Mouse (Mus musculus): ENCODE results near the gene Mfap4.

Mfap4 gene

DNA sequence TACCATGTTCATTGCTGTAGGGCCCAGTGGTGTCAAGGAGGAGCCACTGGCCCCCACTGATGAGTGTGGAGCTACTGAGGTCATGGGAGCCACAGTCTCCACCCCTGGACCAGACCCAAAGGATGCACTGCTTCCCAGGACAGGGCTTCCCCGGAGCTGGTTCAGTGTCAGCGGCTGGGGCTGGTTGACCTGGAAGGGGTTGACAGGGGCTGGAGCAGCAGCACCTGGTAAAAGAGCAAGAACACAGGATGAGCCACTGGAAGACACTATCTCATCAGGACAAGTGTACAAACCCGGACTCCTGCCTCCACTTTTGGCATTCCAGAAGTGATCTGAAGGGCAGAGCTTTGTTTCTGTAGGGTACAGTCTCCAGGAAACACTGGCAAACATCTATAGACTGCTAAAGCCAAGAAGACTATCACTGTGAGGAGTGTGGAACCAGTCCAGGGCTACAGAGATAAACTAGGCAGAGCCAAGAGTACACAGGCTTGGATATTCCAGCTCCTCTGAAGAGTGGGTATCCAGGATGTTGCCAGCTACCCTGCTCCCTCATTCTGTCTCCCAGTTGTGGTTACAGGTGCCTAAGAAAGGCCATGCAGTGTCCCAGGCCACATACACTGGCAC, 34.4 kb downstream of the Mfap4 start:
- no peak for DNase-seq

DNA sequence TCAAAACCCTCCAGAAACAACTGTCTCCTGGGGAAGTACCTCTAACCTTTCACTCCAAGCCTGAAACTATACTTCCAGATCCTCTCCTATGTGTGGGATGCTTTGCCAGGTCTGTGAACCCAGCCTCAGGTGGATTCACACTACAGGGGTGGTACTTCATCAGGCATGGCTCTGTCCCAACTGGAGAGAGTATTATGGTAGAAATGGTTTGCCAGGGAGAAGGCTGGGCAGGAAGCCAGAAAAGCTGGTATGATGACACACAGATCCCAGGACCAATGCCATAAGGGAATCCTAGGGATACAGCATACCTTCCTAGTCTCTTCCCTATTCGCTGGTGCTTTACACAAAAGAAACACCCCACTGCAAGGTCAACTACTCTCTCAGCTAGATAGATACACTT, 41.6 kb downstream of the Mfap4 start:
- DNase-seq, result no peak

DNA sequence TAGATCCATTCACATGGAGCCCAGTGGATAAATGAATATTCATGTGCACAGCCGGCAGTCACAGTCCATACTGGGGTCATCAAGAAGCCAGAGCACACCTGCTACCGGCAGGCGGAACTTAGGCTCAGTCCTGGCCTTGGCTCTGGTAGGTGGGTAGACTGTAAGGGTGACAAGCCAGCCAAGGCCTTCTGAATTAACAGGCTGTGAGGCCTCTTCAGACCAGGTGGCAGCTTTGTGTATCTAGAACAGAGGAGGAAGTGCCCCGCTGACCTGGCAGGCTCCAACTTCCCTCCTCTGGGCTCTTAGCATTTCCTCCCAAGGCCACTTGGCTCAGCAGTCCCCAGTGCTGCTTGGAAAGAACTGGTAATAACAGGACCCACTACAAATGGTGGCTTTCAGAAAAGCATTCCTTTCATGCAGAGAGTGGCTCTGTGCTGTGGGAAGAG, 44.1 kb downstream of the Mfap4 start:
- no peak for DNase-seq

DNA sequence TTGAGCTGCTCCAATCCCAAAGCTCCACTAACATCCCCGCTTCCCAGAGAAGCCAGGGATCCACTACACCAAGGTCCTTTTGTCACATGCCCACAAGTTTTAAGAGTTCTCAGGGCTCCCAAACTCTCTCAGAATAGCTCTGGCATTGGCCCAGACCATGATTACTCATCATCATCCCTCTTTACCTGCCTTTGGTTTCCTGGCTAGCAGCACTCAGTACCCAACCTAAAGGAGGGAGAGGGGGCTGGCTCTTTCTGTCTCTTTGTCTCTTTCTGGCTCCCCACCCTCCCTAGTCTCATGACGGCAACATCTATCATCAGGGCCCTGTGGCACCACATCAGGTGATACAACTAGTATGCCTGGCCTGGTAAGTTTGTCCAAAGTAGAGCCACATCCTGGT, 47.6 kb downstream of the Mfap4 start:
- no peak for DNase-seq

DNA sequence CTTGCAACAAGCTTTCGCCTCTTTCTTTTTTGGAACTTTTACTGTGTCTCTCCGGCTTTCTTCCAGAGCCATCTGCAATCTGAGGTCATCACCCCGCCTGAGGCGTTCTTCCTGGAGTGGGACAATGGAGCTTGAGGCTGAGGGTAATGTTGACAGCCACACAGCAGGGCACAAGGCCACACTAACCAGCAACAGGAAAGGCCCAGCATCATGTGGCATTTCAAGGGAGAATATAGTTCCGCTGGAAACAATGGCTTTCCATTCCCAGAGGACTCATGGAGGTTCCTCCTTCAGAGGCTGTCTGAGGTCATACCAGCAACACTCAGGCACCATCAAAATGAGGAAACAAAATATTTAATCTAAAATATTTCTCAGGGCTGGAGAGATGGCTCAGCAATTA, 48.3 kb downstream of the Mfap4 start:
- DNase-seq, result no peak

DNA sequence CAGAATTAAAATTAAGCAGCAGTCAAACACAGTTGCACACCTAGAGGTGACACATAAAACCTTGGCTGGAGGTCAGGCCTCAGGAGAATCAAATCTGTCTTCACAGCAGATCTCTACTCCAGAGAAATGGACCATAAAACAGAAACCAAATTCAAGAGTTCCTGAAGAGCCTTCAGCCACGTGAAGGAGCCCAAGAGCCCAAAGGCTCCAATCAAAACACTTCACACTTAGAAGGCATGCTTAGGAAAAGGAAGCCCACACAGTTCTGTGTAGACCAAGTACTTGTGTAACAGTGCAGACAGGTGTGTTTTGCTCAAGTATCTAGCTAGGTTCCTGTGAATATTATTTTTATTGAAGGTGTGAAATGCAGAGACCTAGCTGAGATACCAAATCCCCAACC, 50.3 kb downstream of the Mfap4 start:
- DNase-seq, result no peak

DNA sequence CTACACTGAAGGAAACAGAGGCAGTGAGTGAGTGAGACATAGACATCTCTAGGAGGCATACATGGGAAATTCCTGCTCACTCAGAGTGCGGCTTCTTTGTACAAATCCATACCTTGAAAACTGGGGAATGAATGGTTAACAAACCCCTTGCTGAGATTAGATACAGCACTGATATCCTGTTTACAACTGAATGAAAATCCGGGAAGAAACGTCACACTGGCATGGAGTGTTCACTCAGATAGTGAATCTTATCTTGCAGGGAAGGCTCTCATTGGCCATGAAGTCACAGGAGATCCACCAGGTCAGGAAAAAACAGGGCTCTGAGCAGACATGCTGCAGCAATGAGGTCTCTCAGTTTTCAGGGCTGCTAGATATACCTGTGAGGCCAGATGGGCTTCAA, 51.7 kb downstream of the Mfap4 start:
- DNase-seq, result no peak

DNA sequence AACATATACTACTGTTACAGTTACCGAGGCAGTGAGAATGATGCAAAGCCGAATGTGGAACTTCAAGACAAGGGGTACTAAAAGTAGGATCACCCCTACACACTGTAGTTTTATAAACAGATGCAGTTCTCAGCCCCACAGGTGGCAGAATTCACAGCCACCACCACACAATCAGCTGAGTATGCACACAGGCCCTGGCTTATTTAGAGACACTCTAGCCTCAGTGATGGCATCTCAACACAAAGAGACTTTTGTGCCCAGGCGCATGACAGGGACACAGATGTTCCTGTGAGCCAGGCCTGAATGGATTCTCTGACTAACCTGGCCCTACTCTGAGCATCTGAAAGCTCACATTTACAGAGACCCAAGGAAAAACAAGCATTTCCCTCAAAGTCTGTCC, 52.1 kb downstream of the Mfap4 start:
- no peak for DNase-seq

Measured in right cerebral cortex, postnatal 4 days (tissue).